Mouse (Mus musculus) midbrain, embryonic 13.5 days (tissue): Measurements from ENCODE around the gene Acadsb. TPM values are rescaled to one million over a fixed set of nuclear protein-coding genes. Genes with fewer than 3 reads are reported as not detected.
"Not testable (repeated sequence)": the region's sequence is repeated elsewhere in the genome, so short reads cannot be mapped to it uniquely, and the experiment has no call there.

ENCODE experiments used
- ATAC-seq: fragments of 200-750 bp; cut with Nextera tagmentation; 2 replicates; pipeline ENCODE4 v1.8.0; 2017; ENCODE audit warnings: mild to moderate bottlenecking, moderate TSS enrichment, moderate library complexity
- H3K27ac ChIP-seq: fragments of 300-500 bp; sonication (generic); 2 replicates; pipeline ENCODE4 v1.5.1; 2015; ENCODE audit warnings: inconsistent platforms, mild to moderate bottlenecking, moderate library complexity
- H3K27me3 ChIP-seq: fragments of 300-500 bp; sonication (generic); 2 replicates; pipeline ENCODE4 v1.6.1; 2015; ENCODE audit warnings: mild to moderate bottlenecking, inconsistent platforms
- H3K36me3 ChIP-seq: fragments of 300-500 bp; sonication (generic); 2 replicates; pipeline ENCODE4 v1.6.1; 2015; ENCODE audit warnings: mild to moderate bottlenecking, inconsistent platforms
- H3K4me1 ChIP-seq: fragments of 300-500 bp; sonication (generic); replicated peaks from 2 replicates; pipeline ENCODE4 v1.6.1; 2015; ENCODE audit warnings: inconsistent platforms
- H3K4me2 ChIP-seq: fragments of 300-500 bp; sonication (generic); replicated peaks from 2 replicates; pipeline ENCODE4 v1.6.1; 2015; ENCODE audit warnings: moderate library complexity, mild to moderate bottlenecking, inconsistent platforms
- H3K4me3 ChIP-seq: fragments of 300-500 bp; sonication (generic); replicated peaks from 2 replicates; pipeline ENCODE4 v1.5.1; 2015; ENCODE audit warnings: mild to moderate bottlenecking, inconsistent platforms
- H3K9ac ChIP-seq: fragments of 300-500 bp; sonication (generic); replicated peaks from 2 replicates; pipeline ENCODE4 v1.6.1; 2015; ENCODE audit warnings: mild to moderate bottlenecking, inconsistent platforms
- H3K9me3 ChIP-seq: fragments of 300-500 bp; sonication (generic); 2 replicates; pipeline ENCODE4 v1.6.1; 2016; ENCODE audit warnings: mild to moderate bottlenecking, inconsistent platforms
- WGBS: fragments of 180-500 bp; shearing (Covaris S2); methylation state at CpG from one replicate; pipeline ENCODE4 v1.1.7; 2015; 5-methylcytosine and 5-hydroxymethylcytosine counted together
- polyA plus RNA-seq: library from polyadenylated mRNA; unstranded; fragments of >200 nt; fragmentation: Nextera tagmentation; extraction: Ambion mirVana; gene quantifications from 2 replicates; pipeline ENCODE4 v1.2.1, GENCODE M21; 2015

Acadsb gene
- polyA plus RNA-seq, 1 experiment from 2014 or later = 100 TPM

DNA sequence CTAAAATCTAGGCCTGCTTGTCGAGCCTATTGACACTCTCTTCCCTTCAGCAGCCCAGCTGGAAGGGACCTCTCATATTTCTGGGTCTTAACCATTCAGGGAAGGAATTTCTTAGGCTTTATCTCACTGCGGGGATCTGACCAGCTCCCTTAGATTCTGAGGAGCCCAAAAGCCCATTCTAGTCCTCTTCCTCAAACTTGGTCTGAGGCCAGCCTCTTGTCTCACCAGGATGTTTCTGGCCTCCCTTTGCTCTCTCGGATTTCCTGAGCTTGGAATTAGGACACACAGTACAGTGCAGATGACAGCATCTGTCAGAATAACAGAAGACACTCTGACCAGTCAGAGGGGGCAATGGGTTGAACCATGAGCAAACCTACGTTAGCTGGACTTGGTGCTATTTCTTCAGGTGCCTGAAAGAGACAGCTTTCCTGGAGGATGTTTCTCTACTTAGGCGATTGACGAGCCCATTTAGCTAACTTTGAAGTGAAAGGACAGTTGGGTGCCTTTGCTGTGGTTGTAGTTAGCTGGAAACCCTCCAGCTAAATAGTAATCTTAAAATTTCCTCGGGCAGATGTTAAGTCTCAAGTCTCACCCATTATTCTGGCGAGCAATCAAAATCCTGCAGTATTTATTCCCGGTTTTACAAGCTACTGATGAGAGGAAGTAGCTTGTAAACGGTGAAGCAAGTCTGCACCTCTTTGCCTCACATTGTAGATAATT, 980 bp downstream of the Acadsb start:
- WGBS = 70% methylated on average over 10 of the region's 10 CpGs

DNA sequence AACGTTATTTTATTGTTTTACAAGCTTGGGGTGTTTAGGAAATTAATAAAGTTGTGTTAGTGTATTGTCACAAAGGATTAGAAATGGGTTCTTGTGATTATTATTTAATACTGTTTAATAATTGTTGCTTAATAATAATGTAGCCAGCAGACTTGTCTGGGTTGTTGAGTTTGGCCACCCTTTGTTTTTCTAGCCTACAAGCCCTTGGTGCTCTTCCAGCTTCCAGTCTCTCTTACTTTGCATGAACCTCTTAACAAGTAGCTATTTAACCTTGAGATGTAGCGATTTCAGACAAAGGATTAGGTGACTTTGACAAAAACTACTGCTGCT, 1.5 kb downstream of the Acadsb start:
- Histone ChIP-seq H3K9ac (no peak overlapping the region), H3K4me2 (peak overlapping the region; percentile 64), H3K27ac (no peak overlapping the region), H3K27me3 (no peaks in the 10 kb centered on the region), H3K4me3 (no peak overlapping the region), H3K4me1 (peaks cover 41% of the 10 kb centered on the region), H3K9me3 (no peaks in the 10 kb centered on the region), H3K36me3 (no peaks in the 10 kb centered on the region)
- WGBS = 74% methylated on average over 2 of the region's 2 CpGs
- ATAC-seq = no peak

More for the DNA sequence above, 980 bp downstream of the Acadsb start:
- Histone ChIP-seq H3K27me3 (no peaks in the 10 kb centered on the region), H3K4me3 (peak overlapping the region; percentile 99), H3K4me1 (peaks cover 41% of the 10 kb centered on the region), H3K4me2 (peak overlapping the region; percentile 64), H3K9ac (peak overlapping the region; percentile 86), H3K36me3 (no peaks in the 10 kb centered on the region), H3K9me3 (no peaks in the 10 kb centered on the region), H3K27ac (no peak overlapping the region)
- ATAC-seq = no peak

DNA sequence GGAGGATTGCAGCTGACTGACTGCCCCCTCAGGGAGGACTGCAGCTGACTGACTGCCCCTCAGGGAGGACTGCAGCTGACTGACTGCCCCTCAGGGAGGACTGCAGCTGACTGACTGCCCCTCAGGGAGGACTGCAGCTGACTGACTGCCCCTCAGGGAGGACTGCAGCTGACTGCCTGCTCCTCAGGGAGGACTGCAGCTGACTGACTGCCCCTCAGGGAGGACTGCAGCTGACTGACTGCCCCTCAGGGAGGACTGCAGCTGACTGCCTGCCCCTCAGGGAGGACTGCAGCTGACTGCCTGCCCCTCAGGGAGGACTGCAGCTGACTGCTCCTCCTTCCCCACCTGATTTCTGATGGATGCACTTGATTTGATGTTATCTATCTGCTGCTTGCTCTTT, 6.3 kb downstream of the Acadsb start:
- not testable (repeated sequence) for H3K27me3 ChIP-seq, H3K4me2 ChIP-seq, H3K36me3 ChIP-seq, ATAC-seq, H3K27ac ChIP-seq, H3K4me3 ChIP-seq, H3K9me3 ChIP-seq, H3K9ac ChIP-seq
- peaks cover 15% of the 10 kb centered on the region for H3K4me1 ChIP-seq

DNA sequence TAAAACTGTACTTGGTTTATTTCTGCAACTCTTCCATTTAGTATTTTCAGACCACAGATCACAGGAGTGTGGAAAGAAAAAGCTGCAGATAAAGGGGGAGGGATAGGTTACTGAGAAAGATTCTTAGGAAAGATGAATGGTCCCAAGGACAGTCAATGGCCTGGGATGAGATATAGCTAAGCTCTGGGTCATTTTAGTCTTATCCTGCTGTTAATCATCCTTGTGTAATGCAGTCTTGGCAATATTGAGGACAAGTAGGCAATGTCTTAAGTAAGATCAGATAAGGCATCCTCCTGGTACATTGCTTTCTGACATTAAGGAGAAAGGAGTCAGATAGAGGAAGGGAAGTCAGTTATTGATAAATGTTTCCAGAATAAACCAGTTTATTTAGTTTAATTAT, 7.2 kb downstream of the Acadsb start:
- Histone ChIP-seq H3K4me2 (no peak overlapping the region), H3K4me3 (no peak overlapping the region), H3K27me3 (no peaks in the 10 kb centered on the region), H3K27ac (no peak overlapping the region), H3K4me1 (peaks cover 6% of the 10 kb centered on the region), H3K9me3 (no peaks in the 10 kb centered on the region), H3K9ac (no peak overlapping the region), H3K36me3 (no peaks in the 10 kb centered on the region)
- no peak for ATAC-seq

DNA sequence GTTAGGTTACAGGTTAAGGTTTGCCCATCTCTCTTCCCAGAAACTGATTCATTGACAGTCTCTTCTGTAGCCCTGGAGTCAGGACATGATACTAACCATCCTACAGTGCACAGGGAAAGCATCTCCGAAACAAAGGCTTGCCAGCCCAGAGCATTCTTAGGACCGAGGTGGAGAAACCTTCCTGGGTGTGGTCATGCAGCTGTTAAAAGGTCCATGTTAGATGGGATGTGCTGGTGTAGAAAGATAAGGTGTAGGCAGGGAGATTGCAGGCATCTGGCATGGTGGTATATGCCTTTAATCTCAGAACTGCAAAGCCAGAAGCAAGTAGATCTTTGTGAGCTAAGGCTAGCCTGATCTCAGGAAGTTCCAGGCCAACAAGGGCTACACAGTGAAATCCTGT, 14.5 kb downstream of the Acadsb start:
- no peak overlapping the region for H3K4me2 ChIP-seq
- H3K27me3 ChIP-seq = no peaks in the 10 kb centered on the region
- H3K9ac ChIP-seq = no peak overlapping the region
- peaks cover 30% of the 10 kb centered on the region for H3K36me3 ChIP-seq
- H3K4me1 ChIP-seq = no peaks in the 10 kb centered on the region
- H3K9me3 ChIP-seq = no peaks in the 10 kb centered on the region
- ATAC-seq = no peak
- H3K27ac ChIP-seq = no peak overlapping the region
- H3K4me3 ChIP-seq = no peak overlapping the region
- WGBS = 94% methylated on average over 2 of the region's 2 CpGs

DNA sequence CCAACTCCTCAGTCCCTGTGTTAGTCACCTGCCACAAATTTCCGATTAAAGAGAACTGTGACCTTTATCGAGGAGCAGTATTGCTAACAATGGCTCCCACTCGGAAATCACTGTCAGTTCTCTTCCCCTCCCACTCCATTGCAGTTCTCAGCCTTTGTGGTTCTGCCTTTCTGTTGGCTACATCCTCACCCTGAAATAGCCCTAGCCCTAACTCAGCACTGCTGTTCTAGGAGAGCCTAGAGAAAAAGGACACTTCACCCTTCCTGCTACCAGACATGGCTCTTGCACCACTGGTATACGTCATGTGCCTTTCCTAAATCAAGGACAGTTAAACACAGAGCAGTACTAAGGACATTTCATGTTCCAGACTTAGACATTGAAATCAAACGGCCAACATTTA, 16.9 kb downstream of the Acadsb start:
- H3K27ac ChIP-seq = no peak overlapping the region
- WGBS = 87% methylated on average over 5 of the region's 5 CpGs
- no peak for ATAC-seq
- no peak overlapping the region for H3K4me2 ChIP-seq
- no peaks in the 10 kb centered on the region for H3K4me1 ChIP-seq
- H3K36me3 ChIP-seq = peaks cover 47% of the 10 kb centered on the region
- no peak overlapping the region for H3K4me3 ChIP-seq
- H3K9ac ChIP-seq = no peak overlapping the region
- no peaks in the 10 kb centered on the region for H3K9me3 ChIP-seq
- no peaks in the 10 kb centered on the region for H3K27me3 ChIP-seq

DNA sequence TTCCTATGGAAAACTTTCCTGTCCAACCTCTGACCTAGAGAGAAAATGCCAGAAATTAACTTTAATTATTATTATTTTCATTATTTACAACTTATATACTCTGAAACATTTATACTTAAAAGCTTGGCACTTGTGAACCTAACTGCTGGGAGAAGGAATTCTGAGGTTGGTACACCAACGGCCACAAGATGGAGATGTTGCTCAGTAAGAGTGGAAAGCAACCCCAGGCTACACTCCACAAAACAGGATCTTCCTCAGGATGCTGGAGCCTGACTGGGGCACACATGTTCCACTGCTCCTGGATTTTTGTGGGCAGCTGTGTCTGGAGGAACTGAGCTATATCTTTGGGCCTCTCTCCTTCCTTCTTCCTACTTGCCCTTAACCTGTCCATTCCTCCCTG, 21.8 kb downstream of the Acadsb start:
- H3K4me1 ChIP-seq = no peaks in the 10 kb centered on the region
- peaks cover 45% of the 10 kb centered on the region for H3K36me3 ChIP-seq
- WGBS = 11% methylated on average over 1 of the region's 1 CpGs
- H3K4me3 ChIP-seq = no peak overlapping the region
- no peak overlapping the region for H3K9ac ChIP-seq
- no peaks in the 10 kb centered on the region for H3K27me3 ChIP-seq
- 0 out of 2 replicates have a peak, but pooled peaks have one; percentile 40 for ATAC-seq
- no peak overlapping the region for H3K27ac ChIP-seq
- no peak overlapping the region for H3K4me2 ChIP-seq
- no peaks in the 10 kb centered on the region for H3K9me3 ChIP-seq

DNA sequence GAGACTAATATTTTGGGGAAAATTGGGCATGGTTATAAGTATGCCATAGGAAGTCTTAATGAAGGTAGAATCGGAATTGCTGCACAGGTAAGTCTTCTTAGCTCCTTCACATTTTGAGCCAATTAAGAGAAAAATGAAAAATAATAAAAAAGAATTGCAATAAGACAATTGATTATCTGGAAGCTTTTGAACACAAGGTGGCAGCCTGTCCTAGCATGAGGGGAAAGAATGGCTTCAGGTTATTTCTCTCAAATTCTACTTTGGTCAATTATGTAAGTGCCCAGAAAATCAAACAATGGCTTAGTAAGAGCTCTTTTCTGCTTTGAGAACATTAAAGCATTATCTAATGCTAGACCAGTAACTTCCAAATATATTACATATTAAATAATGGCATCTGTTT, 23.9 kb downstream of the Acadsb start:
- Histone ChIP-seq H3K9me3 (no peaks in the 10 kb centered on the region), H3K4me1 (no peaks in the 10 kb centered on the region), H3K36me3 (peaks cover 29% of the 10 kb centered on the region), H3K27ac (no peak overlapping the region), H3K27me3 (no peaks in the 10 kb centered on the region), H3K4me2 (no peak overlapping the region), H3K4me3 (no peak overlapping the region), H3K9ac (no peak overlapping the region)
- no peak for ATAC-seq
- 81% methylated on average over 1 of the region's 1 CpGs for WGBS

DNA sequence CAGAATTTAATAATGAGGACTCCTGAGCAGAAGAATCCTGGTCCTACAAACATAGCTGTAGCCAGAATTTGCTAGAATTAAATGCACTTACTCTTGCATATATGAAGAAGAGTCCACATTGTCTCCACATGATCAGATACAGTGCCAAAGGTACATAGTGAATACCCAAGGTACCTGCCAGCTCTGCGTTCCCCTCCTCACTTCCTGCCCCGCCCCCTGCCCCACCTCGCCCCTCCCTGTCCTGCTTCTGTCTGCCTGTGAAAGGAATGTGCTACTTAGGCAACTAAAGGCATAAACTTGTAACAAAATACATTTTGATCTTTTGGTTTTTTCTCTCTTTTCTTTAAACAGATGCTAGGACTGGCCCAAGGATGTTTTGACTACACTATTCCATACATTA, 26.6 kb downstream of the Acadsb start:
- no peak for ATAC-seq
- 71% methylated on average over 3 of the region's 3 CpGs for WGBS
- H3K36me3 ChIP-seq = peaks cover 19% of the 10 kb centered on the region

DNA sequence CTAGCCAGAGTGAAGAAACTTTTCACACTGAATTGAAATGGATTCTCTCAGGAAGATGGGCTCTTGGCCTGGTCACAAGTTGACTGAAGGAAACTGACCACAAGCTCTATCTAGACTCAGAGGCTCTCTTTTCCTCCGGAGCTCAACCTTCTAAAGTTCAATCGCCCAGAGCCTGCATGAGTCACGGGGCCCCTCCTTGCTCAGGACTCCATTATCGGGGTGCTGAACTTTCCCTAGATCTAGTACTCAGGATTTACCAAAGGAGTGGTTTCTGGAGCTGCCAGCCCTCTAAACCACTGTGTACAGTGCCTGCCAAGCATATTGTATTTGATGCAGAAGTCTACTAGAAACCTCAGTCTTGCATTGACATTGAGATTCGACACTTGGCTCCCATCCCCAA, 46.3 kb downstream of the Acadsb start:
- H3K4me2 ChIP-seq = no peak overlapping the region
- no peak overlapping the region for H3K4me3 ChIP-seq
- no peak overlapping the region for H3K27ac ChIP-seq
- no peaks in the 10 kb centered on the region for H3K36me3 ChIP-seq
- H3K9ac ChIP-seq = no peak overlapping the region
- no peaks in the 10 kb centered on the region for H3K9me3 ChIP-seq
- ATAC-seq = no peak
- H3K27me3 ChIP-seq = no peaks in the 10 kb centered on the region
- WGBS = 92% methylated on average over 5 of the region's 5 CpGs
- H3K4me1 ChIP-seq = no peaks in the 10 kb centered on the region

More for the DNA sequence above, 26.6 kb downstream of the Acadsb start:
- Histone ChIP-seq H3K27me3 (no peaks in the 10 kb centered on the region), H3K4me2 (no peak overlapping the region), H3K9me3 (no peaks in the 10 kb centered on the region), H3K4me1 (no peaks in the 10 kb centered on the region), H3K9ac (no peak overlapping the region), H3K4me3 (no peak overlapping the region), H3K27ac (no peak overlapping the region)

DNA sequence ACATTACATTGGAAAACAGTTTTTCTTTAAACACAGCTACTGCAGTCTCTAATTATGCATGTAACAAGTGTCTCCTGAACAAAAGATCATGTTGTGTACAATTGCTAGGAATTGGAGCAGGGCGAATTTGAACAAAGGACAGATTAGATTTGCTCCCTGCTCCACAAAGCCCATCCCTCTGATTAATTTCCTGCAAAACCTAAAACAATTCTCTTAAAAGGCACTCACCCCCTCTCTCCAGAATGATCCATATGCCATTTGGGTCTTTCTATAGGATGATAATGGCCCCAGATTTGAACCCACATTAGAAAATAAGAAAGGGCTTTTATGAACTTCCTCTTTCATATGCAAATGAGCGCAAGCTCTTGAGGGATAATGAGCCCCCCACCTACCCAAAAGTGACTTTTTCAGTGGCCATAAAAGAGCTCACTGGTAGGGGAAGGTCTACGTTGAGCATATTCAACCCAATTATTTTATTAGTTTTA, 54.8 kb downstream of the Acadsb start:
- Histone ChIP-seq H3K27ac (no peak overlapping the region), H3K27me3 (peaks cover 33% of the 10 kb centered on the region), H3K9me3 (0 out of 2 replicates have a peak, but pooled peaks cover 4% of the 10 kb centered on the region), H3K4me2 (no peak overlapping the region), H3K9ac (no peak overlapping the region), H3K4me3 (no peak overlapping the region), H3K36me3 (no peaks in the 10 kb centered on the region), H3K4me1 (peaks cover 28% of the 10 kb centered on the region)
- ATAC-seq = peak; percentile 73
- 6% methylated on average over 3 of the region's 3 CpGs for WGBS

DNA sequence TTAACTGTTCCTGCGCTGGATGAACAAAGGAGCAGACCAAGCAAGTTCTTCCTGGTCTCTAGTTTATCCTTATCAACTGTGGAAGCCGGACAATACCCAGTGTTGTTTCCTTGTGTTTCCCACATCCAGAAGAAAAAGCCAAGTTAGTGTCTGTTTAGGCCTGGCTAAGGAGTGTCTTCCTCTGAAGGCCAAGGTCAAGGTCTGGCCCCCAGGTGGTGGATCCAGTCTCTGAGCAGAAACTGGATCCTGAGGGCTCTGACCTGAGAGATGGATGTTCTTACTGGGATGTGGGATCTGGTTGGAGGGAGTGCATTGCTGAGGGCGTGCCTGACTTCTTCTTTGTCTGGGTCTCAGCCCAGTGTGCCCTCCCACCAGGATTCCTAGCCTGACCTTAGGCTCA, 55.3 kb downstream of the Acadsb start:
- 20% methylated on average over 3 of the region's 3 CpGs for WGBS
- H3K9me3 ChIP-seq = 0 out of 2 replicates have a peak, but pooled peaks cover 4% of the 10 kb centered on the region
- H3K27ac ChIP-seq = no peak overlapping the region
- H3K27me3 ChIP-seq = peaks cover 33% of the 10 kb centered on the region
- H3K36me3 ChIP-seq = no peaks in the 10 kb centered on the region
- no peak overlapping the region for H3K9ac ChIP-seq
- ATAC-seq = no peak
- no peak overlapping the region for H3K4me2 ChIP-seq
- peaks cover 28% of the 10 kb centered on the region for H3K4me1 ChIP-seq
- no peak overlapping the region for H3K4me3 ChIP-seq

DNA sequence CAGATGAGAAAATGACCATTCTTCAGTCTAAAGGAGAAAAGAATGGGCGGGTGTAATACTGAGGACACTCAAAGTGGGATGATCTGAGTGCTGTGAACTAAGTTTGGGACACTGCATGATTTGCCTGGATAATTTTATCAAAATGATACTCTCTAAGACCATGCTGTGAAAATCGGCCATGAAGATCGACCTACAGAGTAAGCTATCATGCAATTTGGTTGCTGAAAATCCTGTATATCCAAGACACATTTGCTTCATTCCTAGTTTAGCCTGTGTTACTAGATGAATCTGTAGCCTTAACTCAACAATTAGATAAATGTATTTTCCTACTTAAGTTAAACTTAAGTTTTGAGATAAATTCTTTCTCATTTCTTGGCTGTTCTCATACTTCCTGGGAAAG, 56.9 kb downstream of the Acadsb start:
- peaks cover 33% of the 10 kb centered on the region for H3K27me3 ChIP-seq
- no peak overlapping the region for H3K4me3 ChIP-seq
- 97% methylated on average over 3 of the region's 3 CpGs for WGBS
- H3K9ac ChIP-seq = no peak overlapping the region
- no peaks in the 10 kb centered on the region for H3K36me3 ChIP-seq
- no peak for ATAC-seq
- H3K4me2 ChIP-seq = no peak overlapping the region
- 0 out of 2 replicates have a peak, but pooled peaks cover 4% of the 10 kb centered on the region for H3K9me3 ChIP-seq
- peaks cover 28% of the 10 kb centered on the region for H3K4me1 ChIP-seq
- H3K27ac ChIP-seq = no peak overlapping the region
